Mouse (Mus musculus): ENCODE results near the gene Ncs1.

Gene Ncs1

GRCm38 (mm10) chr2:31245491-31246141, at the start of gene Ncs1:
Gene Ncs1, plus strand, starts transcription at chr2:31245823.
- DNase-seq (ENCODE audit: low spot score) = peak; percentile 69

- no peak for DNase-seq (ENCODE audit: low spot score)
These were observed 47.0 kb upstream of the Ncs1 start for GRCm38 (mm10) chr2:31198621-31199020.

DNA sequence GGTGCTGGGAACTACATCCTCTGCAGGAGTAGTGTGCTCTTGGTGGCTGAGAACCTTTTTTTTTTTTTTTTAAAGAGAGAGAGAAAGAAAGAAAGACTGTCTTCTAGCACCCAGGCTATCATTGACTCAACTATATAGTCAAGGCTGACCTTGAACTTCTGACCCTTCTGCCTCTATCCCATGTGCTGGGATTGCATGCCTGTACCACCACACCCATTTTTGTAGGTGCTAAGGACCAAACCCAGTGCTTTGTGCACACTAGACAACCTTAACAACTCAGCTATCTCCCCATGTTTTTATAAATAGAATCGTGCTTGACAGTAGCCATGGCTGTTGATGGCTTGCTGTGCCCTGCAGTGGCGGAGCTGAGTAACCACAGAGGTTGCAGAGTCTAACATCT, 45.6 kb upstream of the Ncs1 start:
- DNase-seq (ENCODE audit: low spot score) = no peak

DNA sequence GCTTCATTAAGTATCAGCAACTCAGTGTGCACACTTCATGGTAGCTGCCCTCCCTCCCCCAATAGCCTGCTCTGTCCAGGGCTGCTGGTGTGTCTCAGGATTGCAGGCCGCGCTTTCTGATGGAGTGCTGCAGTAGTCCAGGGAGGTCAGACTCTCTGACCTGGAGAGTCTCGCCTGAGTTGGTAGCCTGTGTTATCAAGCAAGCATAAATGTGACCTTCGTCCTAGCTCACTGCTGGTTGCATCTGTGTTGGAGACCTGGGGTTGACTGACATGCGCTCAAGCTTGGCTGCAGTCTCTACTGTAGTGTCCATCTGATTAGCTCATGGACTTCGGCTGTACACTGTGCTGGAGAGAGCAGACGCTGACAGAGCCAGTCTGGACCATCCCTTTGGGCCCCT, 43.8 kb upstream of the Ncs1 start:
- DNase-seq (ENCODE audit: low spot score) = no peak

DNA sequence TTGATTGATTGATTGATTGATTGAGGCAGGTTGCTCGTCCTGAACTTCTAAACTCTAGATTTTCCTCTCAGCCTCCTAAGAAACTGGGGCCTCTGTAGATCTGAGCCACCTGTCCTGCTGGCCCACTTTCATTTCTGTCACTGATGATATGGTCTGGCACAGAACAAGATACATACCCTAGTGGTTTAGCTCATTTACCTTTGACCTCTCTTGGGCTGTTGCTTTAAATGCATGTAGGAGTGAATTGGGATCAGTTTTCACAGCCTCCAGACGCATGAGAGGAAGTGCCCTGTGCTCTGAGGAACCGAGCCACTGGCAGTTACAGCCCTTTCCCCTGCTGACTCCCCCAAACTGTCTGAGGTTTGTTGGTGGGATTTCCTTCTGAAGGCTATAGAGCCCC, 43.3 kb upstream of the Ncs1 start:
- no peak for DNase-seq (ENCODE audit: low spot score)

- DNase-seq (ENCODE audit: low spot score) = no peak
These were observed 42.7 kb upstream of the Ncs1 start for GRCm38 (mm10) chr2:31202956-31203355.

DNA sequence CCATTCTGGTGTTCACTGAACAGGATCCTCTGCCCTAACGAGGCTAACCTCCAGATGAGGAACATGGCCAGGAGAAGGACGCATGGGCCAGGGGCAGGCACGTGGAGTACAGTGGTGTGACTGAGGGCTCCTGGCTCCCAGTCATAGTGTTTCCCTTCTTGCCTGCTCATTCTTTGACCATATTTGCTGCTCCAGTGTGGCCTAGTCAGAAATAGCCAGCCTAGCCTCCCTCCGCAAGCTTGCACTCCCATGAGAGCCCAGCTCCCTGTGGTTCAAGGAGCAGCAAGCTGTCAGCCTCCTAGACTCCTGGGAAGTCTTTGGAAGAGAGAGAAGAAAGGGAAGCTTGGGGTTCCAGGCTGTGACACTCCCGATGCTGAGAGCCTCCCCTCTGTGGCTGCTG, 40.9 kb upstream of the Ncs1 start:
- DNase-seq (ENCODE audit: low spot score) = no peak

- DNase-seq (ENCODE audit: low spot score) = no peak
These were observed 39.4 kb upstream of the Ncs1 start for GRCm38 (mm10) chr2:31206211-31206610.

- no peak for DNase-seq (ENCODE audit: low spot score)
These were observed 38.7 kb upstream of the Ncs1 start for GRCm38 (mm10) chr2:31206882-31207281.

DNA sequence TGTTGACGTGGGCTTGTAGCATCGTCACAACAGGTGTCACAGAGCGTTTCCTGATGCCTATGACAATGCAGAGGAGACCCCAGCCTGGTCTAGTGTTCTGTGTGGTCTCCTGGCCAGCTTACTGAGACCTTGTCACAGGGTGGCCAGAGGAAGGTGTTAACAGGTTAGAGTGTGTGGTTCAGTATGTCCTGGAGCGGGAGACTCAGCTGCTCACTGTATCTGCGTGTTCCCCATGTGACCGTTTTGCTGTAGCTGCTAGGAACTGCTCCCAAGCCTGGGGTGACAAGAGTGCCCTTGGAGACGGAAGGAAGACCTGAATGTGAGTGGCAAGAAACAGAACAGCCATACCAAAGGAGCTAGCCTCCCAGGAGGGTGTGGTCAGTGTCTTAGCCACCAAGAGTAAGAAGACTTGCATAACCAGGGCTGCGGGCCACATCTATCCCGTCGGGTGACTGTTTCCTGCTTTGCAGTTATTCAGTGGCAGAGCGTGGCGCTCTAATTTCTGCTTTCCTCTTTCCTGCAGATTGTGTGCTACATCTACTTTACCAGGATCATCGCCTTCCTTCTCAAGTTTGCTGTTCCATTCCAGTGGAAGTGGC, 37.0 kb upstream of the Ncs1 start:
- no peak for DNase-seq (ENCODE audit: low spot score)

DNA sequence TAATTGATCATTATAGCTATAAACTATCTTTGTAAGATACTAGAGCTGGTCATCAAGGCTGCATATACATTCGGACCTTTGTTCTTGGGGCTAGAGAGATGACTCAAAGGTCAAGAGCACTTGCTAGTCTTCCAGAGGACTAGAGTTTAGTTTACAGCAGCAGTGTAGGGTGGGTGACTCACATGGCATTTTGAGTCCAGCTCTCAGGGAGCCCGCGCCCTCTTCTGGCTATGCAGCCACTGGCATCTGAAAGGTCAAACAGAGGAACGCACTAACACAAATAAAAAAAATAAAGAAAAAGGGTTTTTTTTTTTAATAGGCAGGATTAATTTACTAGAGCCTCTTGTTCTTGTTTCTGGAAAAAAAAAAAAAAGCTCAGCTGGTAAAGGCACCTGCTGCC, 36.1 kb upstream of the Ncs1 start:
- no peak for DNase-seq (ENCODE audit: low spot score)

DNA sequence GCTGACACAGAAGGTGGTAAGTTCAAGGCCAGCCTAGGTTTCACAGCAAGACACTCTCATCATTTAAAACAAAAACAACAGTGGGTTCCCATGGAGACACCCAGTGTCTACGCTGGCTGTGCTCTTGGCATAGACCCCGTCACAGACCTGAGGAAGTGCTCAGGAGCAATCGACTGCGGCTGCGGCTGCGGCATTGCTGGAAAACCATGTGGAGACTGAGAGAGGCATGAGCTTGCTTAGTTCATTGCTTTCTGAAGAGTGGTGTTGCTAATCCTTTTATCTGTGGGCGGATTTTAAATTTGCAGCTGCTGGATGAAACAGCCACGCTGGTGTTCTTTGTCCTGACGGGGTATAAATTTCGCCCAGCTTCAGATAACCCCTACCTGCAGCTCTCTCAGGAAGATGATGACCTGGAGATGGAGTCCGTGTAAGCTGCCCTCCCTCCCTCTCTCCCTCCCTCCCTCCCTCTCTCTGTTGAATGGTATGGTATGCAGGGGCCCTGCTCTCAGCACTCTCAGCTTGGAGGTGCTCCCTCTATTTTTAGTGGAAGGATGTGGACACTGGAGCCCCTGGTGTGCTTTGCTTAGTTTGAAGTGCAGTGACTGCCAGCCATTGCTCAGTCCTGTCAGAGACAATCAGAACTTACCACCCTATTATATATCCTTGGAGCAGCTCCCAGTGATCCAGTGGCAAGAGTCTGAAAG, 35.3 kb upstream of the Ncs1 start:
- DNase-seq (ENCODE audit: low spot score) = no peak

GRCm38 (mm10) chr2:31211204-31211603, 34.4 kb upstream of the Ncs1 start:
- DNase-seq (ENCODE audit: low spot score) = no peak

- DNase-seq (ENCODE audit: low spot score) = no peak
These were observed 31.3 kb upstream of the Ncs1 start for GRCm38 (mm10) chr2:31214211-31214796.

DNA sequence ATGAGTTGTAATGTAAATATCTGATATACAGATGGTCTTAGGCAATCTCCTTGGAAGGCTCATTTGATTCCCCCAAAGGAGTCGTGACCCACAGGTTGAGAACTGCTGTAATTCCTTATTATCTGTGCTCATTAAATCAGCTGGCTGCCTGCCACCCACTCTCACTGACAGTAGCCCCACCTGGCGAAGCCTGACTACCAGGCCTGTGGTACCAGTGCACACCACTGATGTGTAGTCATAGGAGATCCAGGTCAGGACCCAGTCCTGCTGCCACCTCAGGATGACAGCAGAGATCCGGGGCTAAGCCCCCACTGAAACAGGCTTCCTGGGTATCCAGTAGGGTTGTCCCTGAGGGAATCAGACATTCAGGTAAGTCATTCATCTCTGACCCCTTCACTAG, 27.0 kb upstream of the Ncs1 start:
- DNase-seq (ENCODE audit: low spot score) = no peak

GRCm38 (mm10) chr2:31219470-31219869, 26.2 kb upstream of the Ncs1 start:
- no peak for DNase-seq (ENCODE audit: low spot score)

DNA sequence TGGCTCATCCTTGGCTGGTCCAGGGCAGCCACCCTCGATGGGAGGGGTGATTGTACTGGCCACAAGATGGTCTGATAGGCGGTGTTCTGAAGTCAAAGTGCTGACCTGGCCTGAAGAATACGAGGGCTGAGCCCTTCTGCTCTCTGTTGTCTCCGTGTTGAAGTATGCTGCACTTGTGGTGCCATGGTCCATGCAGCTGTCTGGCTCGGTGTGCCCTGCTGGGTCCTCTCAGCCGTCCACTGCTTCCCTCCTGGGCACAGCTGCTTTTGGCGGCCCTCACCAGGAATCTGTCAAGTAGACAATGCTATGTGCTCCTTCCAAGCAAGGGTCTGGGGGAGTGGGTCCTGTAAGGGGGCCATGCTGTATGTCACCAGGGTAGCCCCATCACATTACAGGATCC, 24.8 kb upstream of the Ncs1 start:
- DNase-seq (ENCODE audit: low spot score) = no peak

DNA sequence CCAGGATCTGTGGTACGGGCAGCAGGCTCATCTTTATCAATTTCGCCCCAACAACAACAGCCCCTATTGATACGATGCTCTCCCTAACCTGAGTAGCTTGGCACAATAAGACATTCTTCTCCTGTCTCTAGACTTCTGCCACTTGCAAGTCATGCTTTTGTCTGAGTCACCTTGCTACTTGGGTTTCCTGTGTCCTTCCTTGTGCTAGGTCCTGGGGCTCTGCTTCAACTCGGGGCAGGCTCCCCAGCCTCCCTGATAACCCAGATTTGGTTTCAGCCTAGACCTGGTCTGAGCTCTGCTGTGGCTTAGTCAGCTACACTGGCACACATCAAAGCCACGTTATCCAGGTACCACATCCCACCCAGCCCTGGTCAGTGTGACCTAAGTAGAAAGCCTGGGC, 24.0 kb upstream of the Ncs1 start:
- no peak for DNase-seq (ENCODE audit: low spot score)

DNA sequence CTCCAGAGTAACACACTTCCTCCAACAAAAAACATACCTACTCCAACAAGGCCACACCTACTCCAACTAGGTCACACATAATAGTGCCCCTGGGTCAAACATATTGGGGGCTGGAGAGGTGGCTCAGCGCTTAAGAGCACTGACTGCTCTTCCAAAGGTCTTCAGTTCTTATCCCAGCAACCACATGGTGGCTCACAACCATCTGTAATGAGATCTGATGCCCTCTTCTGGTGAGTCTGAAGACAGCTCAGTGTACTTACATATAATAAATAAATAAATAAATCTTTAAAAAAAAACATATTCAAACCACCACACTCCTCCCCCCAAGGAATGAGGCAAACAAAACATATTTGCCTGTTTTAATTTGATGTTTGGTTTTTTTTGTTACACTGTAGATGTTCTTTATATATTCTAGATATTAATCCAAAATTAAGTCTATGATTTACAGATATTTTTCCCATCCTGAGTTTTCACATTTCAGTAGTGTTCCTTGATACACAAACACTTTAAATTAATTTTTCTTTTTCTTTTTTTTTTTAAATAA, 16.8 kb upstream of the Ncs1 start:
- DNase-seq (ENCODE audit: low spot score) = no peak

- no peak for DNase-seq (ENCODE audit: low spot score)
These were observed 6.4 kb upstream of the Ncs1 start for GRCm38 (mm10) chr2:31239203-31239696.

GRCm38 (mm10) chr2:31239833-31240232, 5.8 kb upstream of the Ncs1 start:
- DNase-seq (ENCODE audit: low spot score) = no peak

DNA sequence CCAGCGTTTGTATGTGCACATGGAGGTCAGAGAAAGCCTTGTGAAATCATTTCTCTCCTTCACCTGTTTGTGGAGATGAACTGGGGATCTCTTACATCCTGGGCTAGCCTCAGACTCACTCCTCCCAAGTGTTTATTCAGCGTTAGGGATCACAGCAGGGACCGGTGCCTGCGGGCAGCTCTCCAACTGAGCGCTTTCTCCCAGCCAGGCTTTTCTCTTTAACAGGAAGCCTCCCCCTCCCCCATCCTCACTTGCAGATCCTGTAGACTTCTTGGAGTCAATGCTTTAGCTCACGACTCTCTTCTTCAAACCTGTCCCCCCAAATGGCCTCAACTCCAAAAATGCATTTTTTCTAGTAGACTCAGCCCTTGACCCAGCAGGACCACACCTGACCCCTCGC, 4.0 kb upstream of the Ncs1 start:
- no peak for DNase-seq (ENCODE audit: low spot score)

GRCm38 (mm10) chr2:31244216-31244615, 1.4 kb upstream of the Ncs1 start:
- no peak for DNase-seq (ENCODE audit: low spot score)

All from ovary, adult 18-20 months (tissue).